Mouse (Mus musculus): Measurements from ENCODE around the gene Knstrn.

The Knstrn gene

DNA sequence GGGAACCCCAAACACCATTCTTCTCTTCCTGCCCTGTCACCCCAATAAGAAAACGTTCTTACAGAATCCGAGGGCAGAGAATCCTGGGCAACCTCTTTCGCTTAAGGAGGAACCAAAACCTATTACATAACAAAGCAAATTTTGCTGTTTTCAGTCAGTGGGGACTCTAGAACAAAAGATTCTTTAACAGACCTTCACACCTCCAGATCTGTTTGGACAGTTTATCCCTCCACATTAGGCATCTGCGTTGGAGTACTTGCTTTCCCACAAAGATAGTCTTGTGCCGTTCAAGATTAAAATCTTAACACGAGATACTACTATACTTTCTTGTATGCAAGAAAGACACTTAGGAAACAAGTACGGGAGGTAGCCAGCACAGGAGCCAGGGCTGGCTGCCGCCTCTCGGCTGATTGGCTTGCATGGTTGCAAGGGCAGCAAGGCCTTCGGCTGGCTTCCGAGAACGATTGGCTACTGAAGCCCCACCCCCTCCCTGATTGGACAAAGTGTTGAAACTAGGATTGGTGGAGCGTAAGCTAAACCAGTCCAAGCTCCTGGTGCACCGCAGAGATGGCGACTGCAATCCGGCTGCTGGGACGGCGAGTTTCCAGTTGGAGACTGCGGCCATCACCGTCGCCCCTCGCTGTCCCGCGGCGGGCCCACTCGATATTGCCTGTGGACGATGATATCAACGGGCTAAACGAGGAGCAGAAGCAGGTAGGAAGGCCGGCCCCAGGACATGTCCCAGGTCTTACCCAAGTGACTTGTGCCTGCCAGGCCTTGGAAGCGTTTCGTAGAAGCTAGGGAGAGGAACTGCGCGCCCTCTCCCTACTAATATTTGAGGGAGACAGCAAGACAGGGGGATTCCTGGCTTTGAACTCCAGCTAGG, 47.9 kb downstream of the Knstrn start, which contains the start of gene Ivd:
Ivd (plus strand) TSS at position 501 of the 886 bp plus-strand sequence.
- DNase-seq (ENCODE audit: low spot score in 2 of 2), result peak; percentile 89

DNA sequence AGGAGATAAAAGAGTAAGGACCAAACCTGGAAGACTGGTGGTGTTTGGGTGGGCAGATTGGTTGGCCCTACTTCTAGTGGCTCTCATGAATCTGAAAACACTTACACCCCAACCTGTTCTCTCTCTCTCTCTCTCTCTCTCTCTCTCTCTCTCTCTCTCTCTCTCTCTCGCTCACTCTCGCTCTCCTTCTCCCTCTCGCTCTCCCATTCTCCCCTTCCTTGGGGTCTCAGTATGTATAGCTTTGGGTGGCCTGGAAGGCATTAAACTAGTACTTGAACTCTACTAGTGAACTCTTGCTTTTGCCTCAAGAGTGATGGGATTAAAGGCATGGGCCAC, 48.5 kb downstream of the Knstrn start:
- DNase-seq (ENCODE audit: low spot score in 2 of 2), result no peak

DNA sequence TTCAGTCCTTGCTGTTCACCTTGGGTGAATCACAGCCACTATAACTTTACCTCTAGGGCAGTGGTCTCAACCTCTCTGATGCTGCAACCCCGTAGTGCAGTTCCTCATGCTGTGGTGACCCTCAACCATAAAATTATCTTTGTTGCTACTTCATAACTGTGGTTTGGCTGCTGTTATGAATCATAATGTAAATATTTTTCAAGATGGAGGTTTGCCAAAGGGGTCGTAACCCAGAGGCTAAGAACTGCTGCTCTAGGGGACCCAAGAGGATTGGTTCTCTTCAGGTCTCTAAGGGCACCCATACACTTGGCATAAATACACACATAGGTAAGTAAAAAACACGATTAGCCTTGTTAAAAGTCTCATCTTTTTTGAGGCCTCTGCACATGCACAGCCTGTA, 56.8 kb downstream of the Knstrn start:
- DNase-seq (ENCODE audit: low spot score in 2 of 2), result no peak

DNA sequence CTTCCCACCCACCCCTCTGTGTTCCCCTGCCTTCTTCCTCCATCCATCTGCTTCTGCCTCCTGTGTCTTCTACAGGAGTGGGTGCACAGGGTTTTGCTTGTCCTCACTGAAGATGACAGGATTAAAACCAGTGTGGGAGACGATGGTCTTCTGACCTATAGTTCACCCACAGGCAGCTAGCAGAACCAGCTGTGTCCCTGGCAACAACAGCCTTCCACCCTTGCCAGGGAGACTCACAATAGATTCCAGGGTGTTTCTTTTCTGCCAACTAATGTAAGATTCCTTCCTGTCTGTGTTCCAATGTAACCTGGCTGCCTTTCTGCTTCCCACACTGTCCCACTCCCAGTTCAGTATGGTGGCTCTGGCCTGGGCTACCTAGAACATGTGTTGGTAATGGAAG, 57.2 kb downstream of the Knstrn start:
- no peak for DNase-seq (ENCODE audit: low spot score in 2 of 2)

DNA sequence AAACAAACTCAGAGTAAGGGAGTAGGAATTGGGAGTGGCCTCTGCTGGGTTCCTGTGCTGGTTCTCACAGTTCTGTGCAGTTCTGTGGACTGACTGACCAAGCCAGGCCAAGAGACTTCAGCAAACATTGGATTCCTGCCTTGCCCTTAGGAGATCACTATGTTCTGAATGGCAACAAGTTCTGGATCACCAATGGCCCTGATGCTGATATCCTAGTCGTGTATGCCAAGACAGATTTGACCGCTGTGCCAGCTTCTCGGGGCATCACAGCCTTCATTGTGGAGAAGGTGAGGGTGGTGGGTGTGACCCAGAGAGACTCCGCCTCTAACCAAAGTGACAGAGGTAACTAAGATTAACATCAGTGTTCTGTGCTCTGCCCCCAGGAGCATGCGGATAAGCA, 59.2 kb downstream of the Knstrn start:
- DNase-seq (ENCODE audit: low spot score in 2 of 2), result no peak

DNA sequence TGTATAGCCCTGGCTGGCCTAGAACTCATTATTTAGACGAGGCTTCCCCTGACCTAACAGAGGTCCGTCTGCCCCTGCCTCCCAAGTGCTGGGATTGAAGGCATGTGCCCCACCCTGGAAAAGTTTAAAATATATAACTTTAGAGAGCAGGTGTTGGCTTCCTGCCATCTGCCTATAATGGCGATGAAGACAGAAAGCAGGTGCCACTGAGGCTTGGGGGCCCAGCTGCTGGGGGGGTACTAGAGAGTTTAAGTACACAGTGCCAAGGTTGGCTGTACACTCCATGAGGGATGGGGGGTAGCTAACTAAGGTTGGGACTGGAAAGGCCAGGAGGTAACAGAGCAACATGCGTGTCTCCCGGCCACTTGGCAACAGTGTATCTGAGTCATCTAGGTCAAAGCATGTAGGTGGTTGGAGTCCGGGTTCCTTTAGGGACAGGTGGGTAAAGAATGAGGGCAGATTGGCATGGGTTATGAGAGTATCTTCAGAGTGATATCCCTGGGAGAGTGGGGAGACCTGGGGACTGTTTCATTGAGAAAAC, 60.2 kb downstream of the Knstrn start:
- no peak for DNase-seq (ENCODE audit: low spot score in 2 of 2)

DNA sequence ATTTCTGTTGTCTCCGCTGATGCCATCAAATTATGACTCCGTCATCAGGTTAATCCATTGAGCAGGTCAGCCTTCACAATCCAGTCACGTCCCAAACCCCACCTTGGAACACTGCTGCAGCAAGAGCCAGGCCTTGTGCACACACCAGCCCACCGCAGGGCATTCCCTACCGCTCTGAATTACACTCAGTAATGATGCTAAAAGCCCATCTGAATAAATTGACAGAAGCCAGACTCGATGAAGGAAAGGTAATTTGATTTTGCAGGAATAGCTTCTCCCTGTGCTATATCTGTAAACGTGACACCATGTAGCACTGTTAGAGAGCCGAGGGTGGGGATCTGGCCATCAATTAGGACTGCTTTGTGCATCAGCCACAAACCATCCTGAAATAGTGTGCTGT, 61.5 kb downstream of the Knstrn start:
- DNase-seq (ENCODE audit: low spot score in 2 of 2), result no peak

DNA sequence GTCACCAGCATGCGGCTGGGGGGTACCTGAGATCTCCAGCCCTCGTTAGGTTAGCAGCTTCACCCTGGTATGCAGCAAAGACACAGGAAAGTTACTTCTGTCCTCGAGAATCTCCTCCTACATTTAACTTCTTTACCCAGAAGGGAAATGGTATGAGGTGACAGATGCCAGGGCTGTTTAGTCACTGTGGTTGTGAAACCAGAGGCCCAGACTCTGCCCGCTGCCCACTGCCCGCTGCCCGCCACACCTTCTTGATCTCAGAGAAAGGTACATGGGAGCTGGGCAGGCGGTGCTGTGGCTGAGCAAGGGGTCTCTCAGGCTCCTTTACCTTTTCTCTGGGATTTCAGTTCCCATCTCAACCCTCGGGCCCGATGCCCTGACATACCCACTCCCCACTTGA, 62.6 kb downstream of the Knstrn start:
- no peak for DNase-seq (ENCODE audit: low spot score in 2 of 2)

DNA sequence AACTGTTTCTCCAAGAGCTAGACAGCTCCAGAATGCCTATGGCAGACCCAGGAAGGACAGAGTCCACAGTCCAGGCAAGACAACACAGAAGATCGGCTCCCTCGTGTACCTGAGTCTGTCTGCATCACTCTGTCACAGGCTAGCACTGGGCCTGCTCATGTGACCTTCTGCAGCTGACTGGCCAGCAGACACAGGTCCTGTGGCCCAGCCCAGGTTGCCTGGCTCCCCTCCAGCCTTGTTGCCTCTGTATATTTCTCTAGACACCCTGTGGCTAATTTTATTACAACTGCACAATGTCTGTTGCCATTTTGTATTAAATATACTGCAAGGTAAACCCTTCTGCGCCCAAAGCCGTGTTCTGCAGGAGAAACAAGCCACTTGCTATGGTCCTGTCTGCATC, 67.2 kb downstream of the Knstrn start:
- DNase-seq (ENCODE audit: low spot score in 2 of 2), result no peak

DNA sequence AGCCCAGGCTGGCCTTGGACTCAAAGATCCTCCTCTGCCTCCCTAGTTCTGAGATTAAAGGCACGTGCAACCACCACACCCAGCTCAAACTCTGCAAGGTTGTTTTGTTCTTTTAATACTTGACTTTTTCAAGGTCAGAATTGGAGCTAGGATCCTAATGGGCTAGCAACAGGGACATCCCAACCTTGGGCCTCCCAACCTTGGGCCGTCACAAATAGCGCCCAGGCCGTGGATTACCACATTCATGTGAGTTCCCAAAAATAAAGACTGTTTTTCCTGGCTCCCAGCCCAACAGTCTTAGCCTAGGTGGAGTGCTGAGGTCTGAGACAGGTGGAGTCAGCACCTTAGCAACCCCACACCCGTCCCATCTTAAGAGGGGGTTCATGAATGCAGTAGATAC, 68.2 kb downstream of the Knstrn start:
- DNase-seq (ENCODE audit: low spot score in 2 of 2), result no peak

DNA sequence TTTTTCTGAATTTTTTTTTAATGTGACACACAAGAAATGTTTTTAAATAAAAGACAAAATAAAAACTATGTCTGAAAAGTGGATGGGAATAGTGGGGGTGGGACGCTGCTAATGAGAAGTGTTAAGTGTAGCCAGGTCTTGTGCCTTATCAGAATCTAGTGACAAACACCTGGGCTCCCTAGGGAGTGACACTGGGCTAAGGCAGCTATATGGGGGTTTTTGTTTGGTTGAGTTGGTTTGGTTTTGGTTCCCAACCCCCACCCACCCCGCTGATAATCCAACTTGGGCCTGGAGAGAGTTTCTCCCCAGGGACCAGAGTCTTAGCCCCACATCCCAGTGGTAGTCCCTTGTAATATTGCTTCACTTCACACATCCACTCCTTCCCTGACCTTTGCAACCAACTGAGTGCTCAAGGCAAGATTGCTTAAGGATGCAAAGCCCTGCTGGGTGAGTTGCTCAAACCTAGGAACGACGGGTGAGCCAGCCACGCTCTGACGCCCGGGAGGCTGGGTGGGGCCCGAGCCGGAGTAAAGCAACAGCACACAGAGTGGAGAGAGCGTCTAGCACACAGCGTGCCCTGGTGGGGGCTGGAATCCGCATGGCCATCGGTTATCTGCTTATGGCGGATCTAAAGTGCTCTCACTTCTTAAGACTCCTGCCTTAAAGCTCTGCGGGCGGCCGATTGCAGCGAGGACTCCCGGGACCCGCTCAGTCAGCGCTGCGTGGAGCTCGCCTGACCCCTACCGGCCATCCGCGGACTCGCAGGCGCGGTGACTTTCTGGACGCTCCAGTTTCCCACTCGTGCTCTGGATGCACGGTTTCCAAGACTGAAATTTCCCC, 69.3 kb downstream of the Knstrn start:
- peak; percentile 46 to 88 for DNase-seq (ENCODE audit: low spot score in 2 of 2)

DNA sequence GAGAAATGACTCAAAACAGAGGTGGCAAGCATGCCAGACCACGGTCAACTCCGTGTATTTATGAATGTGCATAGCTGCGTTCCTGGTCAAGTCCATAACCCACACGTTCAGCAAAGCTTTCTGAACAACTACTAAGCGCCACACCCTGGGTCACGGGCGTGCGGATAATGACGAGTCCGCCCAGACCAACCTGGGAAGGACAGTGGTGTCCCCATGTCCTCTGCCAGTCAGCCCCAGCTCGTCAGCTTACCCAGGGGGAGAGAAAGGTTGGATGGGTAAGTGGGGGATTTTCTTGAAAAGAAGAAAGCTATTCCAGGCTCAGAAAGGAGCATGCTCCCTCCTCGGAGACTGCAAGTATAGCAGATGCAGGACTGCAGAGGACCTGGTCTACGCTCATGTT, 73.6 kb downstream of the Knstrn start:
- no peak for DNase-seq (ENCODE audit: low spot score in 2 of 2)

DNA sequence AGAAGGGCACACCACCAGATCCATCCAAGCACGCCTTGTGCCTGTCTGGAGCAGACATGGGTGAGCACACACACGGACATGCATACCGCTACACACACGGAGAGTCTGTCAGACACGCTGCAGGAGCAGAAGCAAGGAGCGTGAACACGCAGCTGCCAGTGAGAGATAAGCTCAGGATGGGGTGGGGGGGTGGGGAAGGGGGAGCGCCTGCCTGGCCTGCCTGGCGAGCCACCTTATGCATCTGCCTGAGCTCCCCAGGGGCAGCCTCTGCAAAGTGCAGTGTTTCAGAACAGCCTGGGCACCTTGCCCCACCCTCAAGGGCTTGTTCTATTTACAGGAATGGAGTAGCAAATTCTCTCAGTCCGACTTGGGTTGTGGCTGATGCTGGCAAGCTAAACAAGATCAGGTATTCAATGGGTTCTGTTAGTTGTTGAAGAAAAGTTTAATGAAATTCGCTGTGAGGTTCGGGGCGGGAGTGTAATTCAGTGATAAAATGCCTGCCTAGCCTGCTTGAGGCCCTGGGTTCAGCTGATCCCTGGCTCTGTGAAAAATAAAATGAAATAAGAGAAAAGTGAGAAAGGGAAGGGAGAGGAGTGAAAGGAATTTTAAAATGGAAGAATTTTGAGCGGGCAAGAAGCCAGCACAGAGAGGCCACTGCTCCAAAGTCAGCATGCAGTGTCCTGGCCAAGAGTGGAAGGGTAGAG, 74.2 kb downstream of the Knstrn start:
- DNase-seq (ENCODE audit: low spot score in 2 of 2), result no peak

DNA sequence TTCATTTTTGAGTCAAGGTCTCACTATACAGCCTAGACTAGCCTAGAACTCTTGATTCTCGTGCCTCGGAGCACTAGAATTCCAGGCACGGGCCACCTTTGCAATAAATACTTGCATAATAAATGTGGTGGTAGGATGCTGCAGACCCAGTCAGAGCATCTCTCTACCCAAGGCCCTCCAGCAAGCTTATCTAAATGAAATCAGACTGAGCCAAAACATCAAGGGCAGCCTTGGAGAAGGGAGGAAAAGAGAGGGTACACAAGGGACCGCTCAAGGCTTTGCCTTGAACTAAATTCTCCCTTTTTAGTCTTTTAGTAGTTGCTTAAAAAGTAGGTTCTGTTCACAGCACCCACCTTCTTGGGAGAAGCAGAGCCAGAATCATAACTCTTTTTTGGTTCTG, 77.4 kb downstream of the Knstrn start:
- no peak for DNase-seq (ENCODE audit: low spot score in 2 of 2)

DNA sequence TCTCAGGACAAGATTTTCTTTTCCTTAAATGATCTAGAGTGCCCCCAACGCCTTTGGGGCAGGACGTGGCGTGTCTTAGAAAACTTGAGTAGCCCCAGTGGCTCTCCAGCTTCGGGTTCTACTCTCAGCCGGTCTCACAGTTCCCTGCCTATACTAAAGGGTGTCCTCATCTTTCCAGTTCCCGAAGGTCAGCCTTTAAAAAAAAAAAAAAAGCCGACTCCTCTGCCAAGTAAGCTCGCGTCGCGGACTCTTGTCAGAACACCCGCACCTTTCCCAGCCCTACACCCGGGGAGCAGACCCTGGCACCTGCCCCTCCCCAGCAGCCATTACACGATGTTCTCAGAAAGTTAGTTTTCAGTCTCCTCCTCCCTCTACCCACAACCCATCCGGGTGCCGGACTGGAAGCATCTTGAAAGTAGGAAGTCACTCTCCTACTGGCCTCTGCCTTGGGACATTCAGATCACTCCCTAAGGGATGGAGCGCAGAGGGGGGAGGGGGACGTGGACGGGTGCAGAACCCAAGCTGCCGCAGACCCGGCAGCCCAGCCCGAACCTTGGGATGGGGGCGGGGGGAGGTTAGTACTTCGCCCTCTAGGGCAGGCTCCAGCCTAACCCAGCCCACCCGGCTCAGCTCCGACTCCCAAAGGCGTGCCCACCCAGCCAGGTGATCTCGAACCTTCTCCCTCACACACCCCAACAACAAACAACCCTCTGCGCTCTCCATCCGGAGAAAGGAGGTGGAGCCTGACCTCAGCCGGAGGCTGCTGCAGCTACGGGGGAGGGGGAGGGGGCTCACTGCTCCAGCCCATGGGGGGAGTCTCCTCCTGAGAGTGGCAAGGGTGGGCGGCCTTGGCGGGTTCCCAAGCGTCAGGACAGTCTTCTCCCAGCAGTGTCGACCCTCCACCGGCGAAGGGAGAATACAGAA, 82.4 kb downstream of the Knstrn start:
- peak in 1 of 2 experiments; percentile 45 for DNase-seq (ENCODE audit: low spot score in 2 of 2)

DNA sequence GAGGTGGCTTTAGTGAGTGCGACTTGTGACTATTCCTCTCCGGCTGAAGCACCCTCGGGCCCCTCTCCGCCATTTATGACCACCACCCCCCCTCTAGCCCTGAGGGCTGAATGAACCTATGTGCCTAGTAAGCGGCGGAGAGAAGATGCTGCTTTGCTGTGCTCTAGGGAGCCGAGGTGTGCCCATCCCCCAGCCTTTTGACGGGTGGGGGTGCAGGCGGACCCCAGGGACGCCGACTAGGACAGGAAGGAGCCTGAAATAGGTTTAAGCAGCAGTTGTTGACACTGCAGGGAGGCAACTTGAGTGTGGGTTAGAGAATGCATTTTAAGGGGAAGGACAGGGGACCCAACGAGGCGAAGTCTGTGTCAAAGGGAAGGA, 83.1 kb downstream of the Knstrn start:
- no peak for DNase-seq (ENCODE audit: low spot score in 2 of 2)

DNA sequence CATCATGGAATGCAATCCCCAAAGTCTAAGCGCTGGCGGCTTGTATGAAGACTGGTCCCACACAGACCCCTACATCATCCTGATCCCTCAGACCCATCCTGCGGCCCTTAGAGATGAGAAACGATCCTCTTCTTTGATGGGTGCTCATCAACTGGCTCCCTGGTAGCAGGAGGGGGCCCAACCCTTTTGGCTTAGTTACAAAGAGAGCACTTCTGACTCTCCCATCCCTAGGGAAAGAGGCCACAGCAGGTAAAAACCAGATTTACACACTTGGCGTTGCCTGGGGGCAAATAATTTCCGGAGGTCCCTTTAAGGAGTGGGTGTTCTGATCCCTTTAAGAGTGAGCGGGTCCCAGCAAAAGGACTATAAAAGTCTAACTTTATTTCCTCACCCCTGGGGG, 83.6 kb downstream of the Knstrn start:
- DNase-seq (ENCODE audit: low spot score in 2 of 2), result no peak

DNA sequence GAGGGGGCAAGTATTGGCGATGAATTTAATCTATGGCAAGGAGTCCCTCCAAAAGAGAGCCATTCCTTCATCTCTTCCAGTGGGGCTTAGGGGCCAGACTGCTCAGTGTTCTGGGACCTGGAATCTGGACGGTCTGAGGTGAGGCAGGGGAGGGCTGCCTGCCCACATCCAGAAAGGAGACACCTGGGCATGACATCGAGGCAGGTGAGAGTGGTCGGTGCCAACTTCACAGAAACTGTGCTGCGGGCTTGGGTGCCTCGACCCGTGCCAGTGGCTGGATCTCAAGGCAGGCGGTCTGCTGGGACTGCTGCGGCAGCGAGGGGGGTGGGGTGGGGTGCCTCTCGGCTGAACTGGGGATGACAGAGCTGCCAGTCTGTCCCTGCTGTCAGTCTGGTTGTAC, 84.0 kb downstream of the Knstrn start:
- DNase-seq (ENCODE audit: low spot score in 2 of 2), result no peak

DNA sequence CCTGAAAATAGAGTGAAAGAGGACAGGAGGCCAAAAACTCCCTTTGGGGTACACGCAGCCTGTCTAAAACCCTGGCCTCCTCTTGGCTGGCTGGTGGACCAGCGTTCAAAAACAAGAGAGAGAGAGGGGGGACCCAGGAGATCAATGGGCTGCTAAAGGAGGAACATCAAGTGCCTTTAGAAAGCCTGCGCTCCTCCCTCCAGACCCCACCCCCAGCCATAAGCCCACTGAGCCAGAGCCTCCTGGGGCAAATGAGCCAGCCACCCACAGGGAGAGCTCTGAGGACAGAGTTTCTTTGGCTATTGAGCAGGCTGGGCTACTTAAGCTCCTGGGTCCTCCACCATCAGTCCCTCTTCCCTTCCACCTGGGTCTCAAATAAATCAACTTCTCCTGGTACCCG, 85.0 kb downstream of the Knstrn start:
- DNase-seq (ENCODE audit: low spot score in 2 of 2), result no peak

DNA sequence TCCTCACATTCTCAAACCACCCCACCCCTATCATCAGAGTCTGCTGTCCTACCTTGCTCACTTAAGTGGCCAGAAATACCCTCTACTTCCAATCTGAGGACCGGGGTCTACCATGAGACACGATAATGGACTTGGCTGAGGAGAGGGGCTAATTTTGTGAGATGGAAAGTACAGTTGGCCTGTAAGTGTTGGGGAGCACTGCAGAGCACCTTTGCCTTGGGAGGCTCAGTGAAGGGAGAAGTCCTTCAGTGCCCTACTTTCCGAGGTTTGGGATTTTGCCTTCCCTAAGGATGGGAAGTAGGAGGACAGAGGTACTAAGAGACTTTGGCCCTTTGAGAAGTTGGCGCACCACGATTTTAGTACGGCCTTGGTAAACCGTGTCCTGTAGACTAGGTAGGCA, 85.5 kb downstream of the Knstrn start:
- no peak for DNase-seq (ENCODE audit: low spot score in 2 of 2)
